Mouse (Mus musculus): ENCODE measurements around the gene Sh3pxd2a. TPM values are rescaled to one million over a fixed set of nuclear protein-coding genes. Genes with fewer than 3 reads are reported as not detected.

Sh3pxd2a gene
- polyA plus RNA-seq, 1 experiment = 15.5 TPM

DNA sequence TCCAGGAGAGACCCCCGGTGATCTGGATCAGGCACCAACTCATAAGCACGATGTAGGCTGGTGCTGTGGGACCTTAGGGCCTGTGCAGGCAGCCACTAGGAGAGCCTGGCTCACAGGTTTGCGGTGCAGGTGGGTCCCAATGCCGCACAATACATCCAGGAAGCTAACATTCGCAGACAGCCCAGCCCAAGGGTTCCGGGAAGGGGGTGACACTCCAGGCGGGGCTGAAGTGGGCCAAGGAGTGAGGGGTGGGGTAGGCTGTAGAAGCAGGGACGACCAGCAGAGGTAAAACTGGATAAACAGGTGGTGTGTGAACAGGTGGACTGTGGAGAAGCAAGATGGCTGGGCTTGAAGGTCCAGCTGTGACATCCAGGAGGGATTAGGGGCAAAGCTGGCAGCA, 115.2 kb downstream of the Sh3pxd2a start:
- DNase-seq = no peak
- 83% methylated on average over 8 of the region's 8 CpGs for WGBS
- Histone ChIP-seq H3K4me1 (ENCODE audit: control insufficient read depth, insufficient read depth, low read length) (no peaks in the 10 kb centered on the region), H3K27me3 (replicated peaks; ENCODE audit: control insufficient read depth, insufficient read depth, low read length) (no peaks in the 10 kb centered on the region), H3K36me3 (ENCODE audit: control insufficient read depth, insufficient read depth, low read length) (no peaks in the 10 kb centered on the region), H3K27ac (ENCODE audit: insufficient read depth, low read depth, low read length) (no peak overlapping the region), H3K4me3 (ENCODE audit: insufficient read depth, low read depth, low read length) (no peak overlapping the region)
- TF ChIP-seq CTCF (conservative IDR thresholded peaks at IDR 0.05; ENCODE audit: insufficient read depth, insufficient read length, low read depth, low read length) = no peak
- no peak for TF ChIP-seq POLR2A (IDR thresholded peaks at IDR 0.05; ENCODE audit: low read depth, low read length)

DNA sequence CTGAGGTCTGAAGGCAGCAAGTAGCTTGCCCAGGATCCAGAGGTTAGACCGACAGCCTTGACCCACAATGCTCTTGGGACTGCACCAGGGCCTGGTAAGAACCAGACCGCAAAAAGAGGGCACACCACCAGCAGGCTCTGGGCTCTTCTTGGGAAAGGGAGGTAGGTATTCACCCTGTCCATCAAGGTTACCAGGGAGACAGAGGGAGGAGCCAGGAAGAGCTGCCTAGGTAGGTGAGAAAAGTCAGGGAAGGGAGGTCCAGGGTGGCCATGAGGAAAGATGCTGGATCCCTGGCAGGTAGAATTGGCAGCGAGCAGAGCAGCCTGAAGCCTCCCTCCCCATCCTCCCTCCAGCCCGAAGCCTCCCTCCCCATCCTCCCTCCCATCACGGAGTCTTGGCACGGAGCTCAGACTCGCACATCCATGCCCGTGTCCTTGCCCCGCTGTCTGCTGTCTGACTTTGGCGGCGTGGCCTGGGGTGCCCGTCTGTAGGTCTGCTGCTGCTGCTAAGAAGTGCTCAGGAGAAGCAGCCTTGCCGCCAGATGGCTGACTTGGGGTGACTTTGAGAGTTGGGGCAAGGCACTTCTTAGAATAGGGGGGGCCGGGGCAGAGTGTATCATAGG, 115.7 kb downstream of the Sh3pxd2a start:
- Histone ChIP-seq H3K4me1 (ENCODE audit: control insufficient read depth, insufficient read depth, low read length) (no peaks in the 10 kb centered on the region), H3K27me3 (replicated peaks; ENCODE audit: control insufficient read depth, insufficient read depth, low read length) (no peaks in the 10 kb centered on the region), H3K27ac (ENCODE audit: insufficient read depth, low read depth, low read length) (no peak overlapping the region), H3K36me3 (ENCODE audit: control insufficient read depth, insufficient read depth, low read length) (no peaks in the 10 kb centered on the region), H3K4me3 (ENCODE audit: insufficient read depth, low read depth, low read length) (no peak overlapping the region)
- 79% methylated on average over 14 of the region's 14 CpGs for whole genome bisulfite sequencing
- no peak for DNase-seq
- TF ChIP-seq POLR2A (IDR thresholded peaks at IDR 0.05; ENCODE audit: low read depth, low read length) = no peak

DNA sequence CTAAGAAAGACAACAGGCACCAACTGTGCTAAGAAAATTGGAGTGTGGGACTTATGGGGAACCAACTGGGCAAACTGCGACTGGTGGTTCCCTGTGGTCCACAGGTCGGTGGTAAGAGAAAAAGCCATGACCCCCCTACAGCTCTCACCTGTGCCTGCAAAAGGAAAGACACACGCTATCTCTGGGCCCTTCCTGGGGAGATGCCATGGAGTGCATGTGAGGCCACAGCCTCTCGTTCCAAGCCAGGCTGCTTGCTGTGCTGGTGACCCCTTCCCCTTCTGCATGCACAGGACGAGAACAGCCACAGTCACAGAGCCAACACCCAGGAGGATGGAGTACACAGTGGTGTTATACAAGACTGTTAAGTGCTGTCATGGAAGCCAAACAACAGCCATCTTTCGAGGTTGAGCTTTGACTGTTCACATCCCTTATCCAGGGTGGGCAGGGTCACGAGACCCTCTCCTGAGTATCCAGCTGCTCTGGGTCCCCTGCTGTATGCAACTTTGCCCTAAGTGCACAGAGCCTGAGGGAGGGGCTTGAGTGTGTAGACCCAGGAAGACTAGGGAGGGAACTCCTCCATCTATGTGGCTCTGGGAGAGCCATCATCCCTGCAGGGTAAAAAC, 117.1 kb downstream of the Sh3pxd2a start:
- Histone ChIP-seq H3K36me3 (ENCODE audit: control insufficient read depth, insufficient read depth, low read length) (no peaks in the 10 kb centered on the region), H3K4me3 (ENCODE audit: insufficient read depth, low read depth, low read length) (no peak overlapping the region), H3K27me3 (replicated peaks; ENCODE audit: control insufficient read depth, insufficient read depth, low read length) (no peaks in the 10 kb centered on the region), H3K4me1 (ENCODE audit: control insufficient read depth, insufficient read depth, low read length) (no peaks in the 10 kb centered on the region), H3K27ac (ENCODE audit: insufficient read depth, low read depth, low read length) (no peak overlapping the region)
- DNase-seq = no peak
- no peak for TF ChIP-seq POLR2A (IDR thresholded peaks at IDR 0.05; ENCODE audit: low read depth, low read length)
- no peak for TF ChIP-seq CTCF (conservative IDR thresholded peaks at IDR 0.05; ENCODE audit: insufficient read depth, insufficient read length, low read depth, low read length)
- WGBS = 80% methylated on average over 7 of the region's 7 CpGs

DNA sequence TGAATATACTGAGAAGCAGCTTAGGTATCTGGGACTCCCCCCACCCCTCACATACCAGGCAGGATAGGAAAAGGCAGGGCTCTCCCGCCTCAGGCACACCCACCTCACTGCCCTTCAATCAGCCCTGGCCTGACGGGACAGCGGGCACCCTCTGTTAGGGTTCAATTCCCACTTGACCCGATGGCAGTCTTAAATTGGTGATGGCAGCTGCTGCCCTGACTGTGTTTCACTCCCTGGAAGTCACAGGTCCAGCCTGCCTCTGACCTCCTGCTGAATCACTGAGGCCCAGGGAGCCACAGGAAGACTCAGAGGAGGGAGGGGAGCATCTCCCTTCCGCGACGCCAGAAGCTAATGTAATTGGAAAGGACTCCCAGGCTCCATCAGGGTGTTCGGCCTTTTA, 117.6 kb downstream of the Sh3pxd2a start:
- H3K4me3 ChIP-seq (ENCODE audit: insufficient read depth, low read depth, low read length) = no peak overlapping the region
- no peaks in the 10 kb centered on the region for H3K36me3 ChIP-seq (ENCODE audit: control insufficient read depth, insufficient read depth, low read length)
- no peak for TF ChIP-seq POLR2A (IDR thresholded peaks at IDR 0.05; ENCODE audit: low read depth, low read length)
- no peak for TF ChIP-seq CTCF (conservative IDR thresholded peaks at IDR 0.05; ENCODE audit: insufficient read depth, insufficient read length, low read depth, low read length)
- H3K27me3 ChIP-seq (replicated peaks; ENCODE audit: control insufficient read depth, insufficient read depth, low read length) = no peaks in the 10 kb centered on the region
- no peak overlapping the region for H3K27ac ChIP-seq (ENCODE audit: insufficient read depth, low read depth, low read length)
- no peak for DNase-seq
- 54% methylated on average over 8 of the region's 8 CpGs for WGBS
- no peaks in the 10 kb centered on the region for H3K4me1 ChIP-seq (ENCODE audit: control insufficient read depth, insufficient read depth, low read length)

DNA sequence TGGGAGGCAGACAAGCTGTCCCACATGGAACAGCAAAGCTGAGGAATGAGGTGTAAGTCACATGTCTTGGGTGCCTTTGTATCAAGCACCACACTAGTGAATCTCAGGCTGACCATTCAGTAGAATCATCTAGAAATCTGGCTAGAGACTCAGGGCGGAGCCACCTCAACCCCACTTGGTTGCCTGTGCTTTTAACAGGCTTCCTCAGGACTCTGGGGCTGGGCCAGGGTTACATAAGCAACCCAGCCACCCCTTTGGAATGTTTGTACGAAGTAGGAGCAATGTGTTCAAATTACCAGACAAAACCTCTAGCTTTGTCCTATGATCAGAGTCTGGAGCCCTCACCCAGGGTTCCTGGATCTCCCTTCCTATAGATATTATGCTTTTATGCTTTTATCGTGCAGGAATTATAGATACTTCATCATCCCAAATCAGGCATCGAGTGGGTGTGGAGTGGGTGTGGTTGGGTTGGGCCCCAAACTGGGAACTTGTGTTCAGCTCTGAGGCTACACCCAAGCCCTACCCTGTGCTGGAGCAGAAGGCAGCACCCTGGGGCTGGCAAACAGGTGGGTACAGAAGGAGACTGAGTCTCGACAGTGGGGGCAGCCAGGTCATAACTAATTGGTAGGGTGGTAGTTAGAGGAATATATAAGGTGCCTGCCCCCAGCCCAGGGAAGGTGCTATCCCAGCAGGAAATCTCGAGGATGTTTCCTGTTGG, 118.2 kb downstream of the Sh3pxd2a start:
- H3K27me3 ChIP-seq (replicated peaks; ENCODE audit: control insufficient read depth, insufficient read depth, low read length) = no peaks in the 10 kb centered on the region
- H3K4me1 ChIP-seq (ENCODE audit: control insufficient read depth, insufficient read depth, low read length) = no peaks in the 10 kb centered on the region
- WGBS = 60% methylated on average over 6 of the region's 6 CpGs
- H3K27ac ChIP-seq (ENCODE audit: insufficient read depth, low read depth, low read length) = no peak overlapping the region
- H3K36me3 ChIP-seq (ENCODE audit: control insufficient read depth, insufficient read depth, low read length) = no peaks in the 10 kb centered on the region
- no peak for DNase-seq
- H3K4me3 ChIP-seq (ENCODE audit: insufficient read depth, low read depth, low read length) = no peak overlapping the region
- TF ChIP-seq POLR2A (IDR thresholded peaks at IDR 0.05; ENCODE audit: low read depth, low read length) = no peak
- no peak for TF ChIP-seq CTCF (conservative IDR thresholded peaks at IDR 0.05; ENCODE audit: insufficient read depth, insufficient read length, low read depth, low read length)

DNA sequence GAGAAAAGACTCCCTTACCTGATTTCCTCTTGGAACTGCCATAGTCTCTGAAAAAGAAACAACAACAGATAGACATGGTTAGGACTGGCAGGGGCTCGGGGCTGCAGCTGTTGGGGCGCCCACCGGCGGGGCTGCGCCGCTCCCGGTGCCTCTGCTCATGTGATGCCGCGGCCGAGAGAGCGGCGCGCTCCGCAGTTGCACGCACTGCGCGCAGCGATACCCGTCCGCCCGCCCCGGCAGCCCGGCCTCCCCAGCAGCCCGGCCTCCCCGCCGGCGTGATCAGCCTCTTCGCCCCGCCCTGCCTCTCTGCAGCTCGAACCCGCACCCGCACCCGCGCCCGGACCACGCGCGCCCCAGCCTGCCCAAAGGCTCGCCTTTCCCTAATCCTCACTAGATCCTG, 120.8 kb downstream of the Sh3pxd2a start:
- Histone ChIP-seq H3K27ac (ENCODE audit: insufficient read depth, low read depth, low read length) (no peak overlapping the region), H3K27me3 (replicated peaks; ENCODE audit: control insufficient read depth, insufficient read depth, low read length) (no peaks in the 10 kb centered on the region), H3K4me1 (ENCODE audit: control insufficient read depth, insufficient read depth, low read length) (no peaks in the 10 kb centered on the region), H3K4me3 (ENCODE audit: insufficient read depth, low read depth, low read length) (no peak overlapping the region), H3K36me3 (ENCODE audit: control insufficient read depth, insufficient read depth, low read length) (no peaks in the 10 kb centered on the region)
- no peak for TF ChIP-seq CTCF (conservative IDR thresholded peaks at IDR 0.05; ENCODE audit: insufficient read depth, insufficient read length, low read depth, low read length)
- no peak for TF ChIP-seq POLR2A (IDR thresholded peaks at IDR 0.05; ENCODE audit: low read depth, low read length)
- WGBS = 23% methylated on average over 39 of the region's 39 CpGs
- DNase-seq = no peak

DNA sequence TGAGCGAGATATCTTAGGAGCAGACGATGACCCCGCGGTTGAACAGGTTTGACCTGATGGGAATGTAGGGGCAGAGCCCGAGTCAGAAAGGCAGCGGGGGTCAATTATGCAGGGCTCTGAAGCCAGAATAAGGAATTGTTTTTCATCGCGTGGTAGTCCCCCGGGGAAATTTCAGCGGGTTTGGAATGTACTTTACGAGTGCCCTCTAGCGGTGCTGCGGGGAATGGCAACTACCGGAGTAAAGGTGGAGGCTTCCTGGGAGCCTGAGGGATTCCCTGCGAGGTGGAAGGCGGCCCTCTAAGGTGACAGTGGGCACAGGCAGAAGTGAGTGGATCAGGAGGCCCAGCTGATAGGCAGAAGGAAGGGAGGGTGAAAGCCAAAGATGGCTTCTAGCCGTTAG, 125.0 kb downstream of the Sh3pxd2a start:
- 7% methylated on average over 17 of the region's 17 CpGs for whole genome bisulfite sequencing
- no peaks in the 10 kb centered on the region for H3K36me3 ChIP-seq (ENCODE audit: control insufficient read depth, insufficient read depth, low read length)
- H3K27me3 ChIP-seq (replicated peaks; ENCODE audit: control insufficient read depth, insufficient read depth, low read length) = no peaks in the 10 kb centered on the region
- peak; percentile 76 for DNase-seq
- TF ChIP-seq POLR2A (IDR thresholded peaks at IDR 0.05; ENCODE audit: low read depth, low read length) (no peak), CTCF (conservative IDR thresholded peaks at IDR 0.05; ENCODE audit: insufficient read depth, insufficient read length, low read depth, low read length) (peak; percentile 81)
- no peak overlapping the region for H3K4me3 ChIP-seq (ENCODE audit: insufficient read depth, low read depth, low read length)
- H3K27ac ChIP-seq (ENCODE audit: insufficient read depth, low read depth, low read length) = no peak overlapping the region
- H3K4me1 ChIP-seq (ENCODE audit: control insufficient read depth, insufficient read depth, low read length) = no peaks in the 10 kb centered on the region
